Mouse (Mus musculus) liver, adult 2 months (tissue): ENCODE data around the gene Fgfbp3. TPM values are rescaled to one million over a fixed set of nuclear protein-coding genes. Genes with fewer than 3 reads are reported as not detected.

Experiments used
- DNase-seq: peaks from one replicate; pipeline ENCODE4 v3.0.0-alpha.2; 2011; ENCODE audit warnings: low read depth, low spot score; ENCODE audit errors: extremely low read depth
- H3K27ac ChIP-seq: fragments of 200-500 bp; replicated peaks from 2 replicates; pipeline ENCODE4 v1.5.1; 2012; ENCODE audit warnings: low read depth, mild to moderate bottlenecking, control low read depth, inconsistent platforms, low read length; ENCODE audit not compliant: insufficient read depth
- H3K27me3 ChIP-seq: fragments of 200-500 bp; 2 replicates; pipeline ENCODE4 v1.6.1; 2012; ENCODE audit warnings: mild to moderate bottlenecking, moderate library complexity, low read length, inconsistent platforms; ENCODE audit not compliant: control insufficient read depth, insufficient read depth
- H3K36me3 ChIP-seq: fragments of 200-500 bp; 2 replicates; pipeline ENCODE4 v1.6.1; 2012; ENCODE audit warnings: low read length, inconsistent platforms; ENCODE audit not compliant: control insufficient read depth, insufficient read depth
- H3K4me1 ChIP-seq: fragments of 200-500 bp; 2 replicates; pipeline ENCODE4 v1.6.1; 2011; ENCODE audit warnings: low read length; ENCODE audit not compliant: control insufficient read depth, insufficient read depth
- H3K4me3 ChIP-seq: fragments of 200-500 bp; 2 replicates; pipeline ENCODE4 v1.5.1; 2011; ENCODE audit warnings: low read depth, mild to moderate bottlenecking, control low read depth, low read length, moderate library complexity; ENCODE audit not compliant: insufficient read depth
- H3K79me2 ChIP-seq: fragments of 200-500 bp; 2 replicates; pipeline ENCODE4 v1.6.1; 2012; ENCODE audit warnings: inconsistent platforms, mild to moderate bottlenecking, low read length, moderate library complexity; ENCODE audit not compliant: control insufficient read depth, insufficient read depth
- H3K9ac ChIP-seq: fragments of 200-500 bp; 2 replicates; pipeline ENCODE4 v1.6.1; 2012; ENCODE audit warnings: low read depth, mild to moderate bottlenecking, control low read depth, inconsistent platforms, low read length
- CTCF ChIP-seq: fragments of 200-500 bp; IDR thresholded peaks from 2 replicates; pipeline ENCODE4 v1.5.1; 2011; ENCODE audit warnings: low read depth, low read length, control low read depth
- POLR2A ChIP-seq: fragments of 200-500 bp; IDR thresholded peaks from 2 replicates; pipeline ENCODE4 v1.6.1; 2011; ENCODE audit warnings: low read length, control low read depth; ENCODE audit not compliant: insufficient read depth; ENCODE audit errors: extremely low read depth
- WGBS: fragments of 180-500 bp; shearing (Covaris S2); methylation state at CpG from one replicate; pipeline ENCODE4 v1.1.7; 2018; 5-methylcytosine and 5-hydroxymethylcytosine counted together
- polyA plus RNA-seq: library from polyadenylated mRNA; depleted of rRNA; stranded (reverse); fragments of >200 nt; gene quantifications from 2 replicates; pipeline ENCODE4 v1.2.3, GENCODE M21; 2012
- total RNA-seq: library from RNA; depleted of rRNA; stranded (reverse); fragments of >200 nt; gene quantifications from 2 replicates; pipeline ENCODE4 v1.2.3, GENCODE M21; 2014

Fgfbp3 gene
- total and polyA plus RNA-seq, 2 experiments: 0.09 to 0.56 TPM

- Histone ChIP-seq H3K4me1 (no peaks in the 10 kb centered on the region), H3K36me3 (peaks cover 76% of the 10 kb centered on the region), H3K27me3 (no peaks in the 10 kb centered on the region), H3K27ac (no peak overlapping the region), H3K79me2 (no peaks in the 10 kb centered on the region; the same call in 1 of the 2 replicates), H3K9ac (no peak overlapping the region), H3K4me3 (no peak overlapping the region)
- WGBS: 82% methylated on average over 3 of the region's 3 CpGs
- no peak for DNase-seq
- TF ChIP-seq CTCF: no peak
- TF ChIP-seq POLR2A: no peak
These were observed 31.7 kb downstream of the Fgfbp3 start for GRCm38 (mm10) chr19:36887706-36888105.

DNA sequence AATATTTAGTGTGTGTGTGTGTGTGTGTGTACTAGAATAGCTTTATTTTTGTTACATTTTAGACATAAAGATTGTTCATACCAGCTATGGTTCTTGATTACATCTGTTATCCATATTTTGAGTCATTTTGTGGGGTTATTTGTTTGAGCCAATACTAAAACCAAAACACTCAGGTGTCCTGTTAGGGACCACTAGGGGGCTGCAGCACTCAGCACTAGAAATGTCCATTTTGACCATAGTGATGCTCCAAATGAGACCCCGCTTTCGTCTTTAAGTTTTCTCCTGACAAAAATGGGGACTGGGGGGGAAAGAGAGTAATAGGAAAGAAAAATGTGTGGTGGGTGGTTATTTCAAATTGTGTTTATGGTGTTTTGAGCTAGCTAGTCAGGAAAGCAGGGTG is 33.1 kb downstream of the Fgfbp3 start:
- H3K27me3 ChIP-seq: no peaks in the 10 kb centered on the region
- 93% methylated on average over 2 of the region's 2 CpGs for WGBS
- H3K36me3 ChIP-seq: peaks cover 79% of the 10 kb centered on the region
- H3K4me3 ChIP-seq: no peak overlapping the region
- no peak overlapping the region for H3K27ac ChIP-seq
- no peaks in the 10 kb centered on the region; the same call in 1 of the 2 replicates for H3K79me2 ChIP-seq
- no peak overlapping the region for H3K9ac ChIP-seq
- DNase-seq: no peak
- H3K4me1 ChIP-seq: no peaks in the 10 kb centered on the region
- no peak for TF ChIP-seq CTCF
- TF ChIP-seq POLR2A: no peak

DNA sequence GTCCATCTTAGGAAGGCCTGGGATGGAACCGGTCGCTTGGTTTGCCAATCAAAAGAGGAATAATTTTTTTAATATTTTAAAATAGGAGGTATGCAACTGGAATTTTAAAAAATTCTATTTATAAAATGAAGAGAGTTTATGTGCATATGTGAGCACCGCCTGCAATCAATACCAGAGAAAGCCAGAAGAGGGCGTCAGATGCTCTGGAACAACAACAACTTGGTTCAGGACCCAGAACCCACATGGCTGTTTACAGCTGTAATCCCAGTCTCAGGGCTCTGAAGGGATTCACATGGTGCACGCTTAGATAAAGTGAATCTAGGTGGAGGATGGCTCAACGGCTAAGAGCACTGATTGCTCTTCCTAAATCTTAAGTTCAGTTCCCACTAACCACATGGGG is 36.3 kb downstream of the Fgfbp3 start:
- TF ChIP-seq CTCF (peak; percentile 5; the same call in 1 of the 2 replicates), POLR2A (no peak)
- 83% methylated on average over 6 of the region's 6 CpGs for WGBS
- no peak for DNase-seq
- H3K36me3 ChIP-seq: peaks cover 78% of the 10 kb centered on the region
- no peaks in the 10 kb centered on the region; the same call in 1 of the 2 replicates for H3K79me2 ChIP-seq
- H3K4me3 ChIP-seq: no peak overlapping the region
- no peak overlapping the region for H3K9ac ChIP-seq
- no peaks in the 10 kb centered on the region for H3K4me1 ChIP-seq
- no peaks in the 10 kb centered on the region for H3K27me3 ChIP-seq
- H3K27ac ChIP-seq: no peak overlapping the region

- no peaks in the 10 kb centered on the region for H3K27me3 ChIP-seq
- H3K27ac ChIP-seq: no peak overlapping the region
- no peaks in the 10 kb centered on the region for H3K4me1 ChIP-seq
- DNase-seq: peak; percentile 59
- TF ChIP-seq POLR2A (no peak), CTCF (no peak)
- peaks cover 78% of the 10 kb centered on the region for H3K36me3 ChIP-seq
- no peaks in the 10 kb centered on the region; the same call in 1 of the 2 replicates for H3K79me2 ChIP-seq
- WGBS: 71% methylated on average over 11 of the region's 11 CpGs
- no peak overlapping the region for H3K4me3 ChIP-seq
- H3K9ac ChIP-seq: no peak overlapping the region
These were observed 40.5 kb downstream of the Fgfbp3 start for GRCm38 (mm10) chr19:36878743-36879495.

DNA sequence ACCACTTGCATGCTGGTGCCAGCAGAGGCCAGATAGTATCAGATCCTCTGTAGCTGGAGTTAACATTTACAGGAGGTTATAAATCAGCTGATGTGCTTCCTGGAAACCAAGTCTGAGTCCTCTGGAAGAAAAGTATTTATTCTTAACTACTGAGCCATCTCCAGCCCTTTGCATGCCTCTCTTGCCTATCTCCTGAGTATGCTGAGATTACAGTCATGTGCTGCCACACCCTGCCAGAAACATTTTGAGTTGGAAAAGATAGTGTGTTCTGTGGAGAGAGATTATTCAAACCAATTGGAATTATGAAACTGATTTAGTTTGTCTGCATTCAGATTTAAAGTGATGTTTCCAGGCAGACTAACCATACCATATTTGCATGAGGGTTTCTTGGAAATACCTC is 42.1 kb downstream of the Fgfbp3 start:
- Histone ChIP-seq H3K4me1 (no peaks in the 10 kb centered on the region), H3K27ac (no peak overlapping the region), H3K27me3 (no peaks in the 10 kb centered on the region), H3K4me3 (no peak overlapping the region), H3K36me3 (peaks cover 76% of the 10 kb centered on the region), H3K9ac (no peak overlapping the region), H3K79me2 (no peaks in the 10 kb centered on the region; the same call in 1 of the 2 replicates)
- TF ChIP-seq POLR2A (no peak), CTCF (no peak)
- DNase-seq: no peak

DNA sequence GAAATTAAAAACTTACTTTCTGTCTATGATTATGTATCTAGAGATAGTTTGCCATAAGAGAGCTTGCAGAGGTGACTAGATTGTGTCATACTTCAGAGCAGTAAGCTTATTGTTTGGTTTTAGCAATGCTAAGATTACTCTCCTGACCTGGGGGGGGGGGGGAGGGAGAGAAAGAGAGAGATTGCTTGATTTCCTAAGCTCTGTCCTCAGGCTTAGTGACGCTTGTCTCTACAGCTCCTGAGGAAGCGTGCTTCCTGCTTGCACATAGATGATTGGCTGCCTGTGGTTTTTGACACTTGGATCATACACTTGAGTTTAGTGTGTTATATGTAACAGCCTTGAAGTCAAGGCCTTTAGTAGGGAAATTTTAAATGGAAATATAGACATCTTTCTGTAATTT is 44.8 kb downstream of the Fgfbp3 start:
- no peak overlapping the region for H3K27ac ChIP-seq
- no peaks in the 10 kb centered on the region for H3K27me3 ChIP-seq
- 74% methylated on average over 2 of the region's 2 CpGs for WGBS
- no peaks in the 10 kb centered on the region for H3K4me1 ChIP-seq
- H3K9ac ChIP-seq: no peak overlapping the region
- DNase-seq: no peak
- TF ChIP-seq CTCF: no peak
- no peak for TF ChIP-seq POLR2A
- H3K79me2 ChIP-seq: no peaks in the 10 kb centered on the region; the same call in 1 of the 2 replicates
- peaks cover 63% of the 10 kb centered on the region for H3K36me3 ChIP-seq
- no peak overlapping the region for H3K4me3 ChIP-seq
